Mouse (Mus musculus): Measurements from ENCODE around the gene Mtpn. TPM values are rescaled to one million over a fixed set of nuclear protein-coding genes. Genes with fewer than 3 reads are reported as not detected.
A peak's percentile ranks its signal among the peaks of the same experiment; 100 is the strongest.

The Mtpn gene
- total and polyA plus RNA-seq, 3 experiments = 59.7 to 121 (median 119) TPM

DNA sequence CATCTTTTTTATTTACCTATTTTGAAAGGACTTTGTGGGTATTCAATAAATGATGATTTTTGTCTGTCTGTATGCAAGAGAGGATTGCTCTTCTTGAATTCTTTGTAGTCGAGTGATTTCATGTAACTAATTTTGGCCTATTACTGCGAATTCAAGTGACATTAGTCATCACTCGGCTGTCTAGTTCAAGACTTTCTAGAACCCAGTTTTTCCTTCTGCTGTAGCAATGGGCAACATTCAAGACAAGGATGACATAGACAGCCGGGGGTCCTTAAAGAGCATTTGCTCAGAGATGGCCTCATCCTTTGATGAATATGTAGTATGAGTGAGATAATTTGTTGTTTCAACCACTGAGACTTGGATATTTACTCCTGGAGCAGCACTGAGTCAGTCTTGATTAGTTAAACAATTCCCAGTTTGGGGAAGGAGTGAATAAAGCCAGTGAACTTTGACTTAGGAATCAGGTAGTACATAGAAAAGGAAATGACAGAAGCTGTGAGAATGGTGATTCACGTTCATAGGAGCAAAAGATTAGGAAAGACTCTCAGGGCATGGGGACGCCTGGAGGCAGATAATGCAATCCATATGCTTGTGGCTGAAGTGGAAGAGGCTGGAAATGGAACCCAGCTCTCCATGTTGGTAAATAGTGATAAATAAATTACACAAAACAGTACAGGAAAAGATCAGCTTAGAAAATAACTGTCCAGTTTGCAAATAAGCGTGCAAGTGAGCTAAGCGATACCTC is 3.1 kb upstream of the Mtpn start:
- H3K9ac ChIP-seq (ENCODE audit: insufficient read depth, low read depth) = no peak overlapping the region
- H3K79me2 ChIP-seq (replicated peaks; ENCODE audit: control insufficient read depth, extremely low read depth, insufficient read depth, poor library complexity, severe bottlenecking) = peaks cover 16% of the 10 kb centered on the region
- no peaks in the 10 kb centered on the region for H3K27me3 ChIP-seq (replicated peaks)
- H3K36me3 ChIP-seq (replicated peaks in 1 of 2; ENCODE audit: control insufficient read depth in 1 of 2, insufficient read depth in 1 of 2, low read length in 1 of 2) = no peaks in the 10 kb centered on the region
- in situ Hi-C loops (cut with MboI; ENCODE audit: low pct_ligation_motif_present, low pct_unique_long_range_greater_than_20kb, low sequenced_read_pairs) = no loop called here
- TF ChIP-seq MAFK (IDR thresholded peaks at IDR 0.05; ENCODE audit: insufficient replicate concordance, low read length) (no peak), KAT2A (IDR thresholded peaks at IDR 0.05; ENCODE audit: insufficient replicate concordance, low read length) (no peak), CTCF (conservative IDR thresholded peaks at IDR 0.05 in 1 of 2, IDR thresholded peaks at IDR 0.05 in 1 of 2; ENCODE audit: low read depth in 2 of 2, low read length in 2 of 2) (no peak), ZNF384 (IDR thresholded peaks at IDR 0.05; ENCODE audit: low read depth, low read length) (no peak)
- H3K4me3 ChIP-seq (replicated peaks in 1 of 3; ENCODE audit: low read depth in 2 of 3, low read length in 2 of 3, poor library complexity in 1 of 3) = no peak overlapping the region
- H3K4me2 ChIP-seq (ENCODE audit: insufficient read depth, low read depth, poor library complexity, severe bottlenecking) = no peak overlapping the region
- dilution Hi-C loops (cut with MboI; ENCODE audit: extremely low pct_ligation_motif_present, extremely low pct_unique_long_range_greater_than_20kb, low sequenced_read_pairs) = no loop called here
- no peak for DNase-seq (ENCODE audit: extremely low read depth)
- peaks cover 0 to 10% of the 10 kb centered on the region in 2 experiments; a peak in 2 of 4 replicates for H3K4me1 ChIP-seq (ENCODE audit: control insufficient read depth in 1 of 2, insufficient read depth in 2 of 2)
- peaks cover 5% of the 10 kb centered on the region for H3K9me3 ChIP-seq (replicated peaks; ENCODE audit: low read length)
- no peak overlapping the region for H3K27ac ChIP-seq (ENCODE audit: insufficient read depth, low read depth)

DNA sequence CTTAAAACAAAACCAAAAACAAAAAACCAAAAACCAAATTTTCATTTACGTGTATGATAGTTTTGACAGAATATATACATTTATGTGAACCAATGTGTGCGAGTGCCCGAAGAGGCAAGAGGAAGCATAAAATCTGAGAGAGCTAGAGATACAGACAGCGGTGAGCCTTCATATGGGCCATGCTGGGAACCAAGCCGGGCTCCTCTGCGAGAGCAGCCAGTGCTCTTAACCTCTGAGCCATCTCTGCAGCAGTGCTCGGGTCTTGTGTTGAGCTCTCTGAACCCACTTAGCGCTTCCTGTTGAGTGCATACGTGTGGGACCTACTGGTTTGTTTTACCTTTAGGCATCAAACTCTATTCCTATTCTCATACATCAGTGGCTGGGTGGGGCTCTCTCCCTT is 689 bp upstream of the Mtpn start:
- TF ChIP-seq E2F4 (IDR thresholded peaks at IDR 0.05; ENCODE audit: insufficient replicate concordance, low read depth, low read length) (no peak), EP300 (IDR thresholded peaks at IDR 0.05; ENCODE audit: low read length) (no peak), MXI1 (IDR thresholded peaks at IDR 0.05; ENCODE audit: low read depth, low read length) (no peak), MEF2A (IDR thresholded peaks at IDR 0.05; ENCODE audit: borderline replicate concordance, low read depth, low read length) (no peak), CHD2 (IDR thresholded peaks at IDR 0.05; ENCODE audit: low read length) (no peak), PAX5 (IDR thresholded peaks at IDR 0.05; ENCODE audit: low read length) (no peak), SMC3 (IDR thresholded peaks at IDR 0.05; ENCODE audit: low read depth, low read length) (no peak)
- in situ Hi-C loops (cut with MboI; ENCODE audit: low pct_ligation_motif_present, low pct_unique_long_range_greater_than_20kb, low sequenced_read_pairs) (no loop called here), dilution Hi-C loops (cut with MboI; ENCODE audit: extremely low pct_ligation_motif_present, extremely low pct_unique_long_range_greater_than_20kb, low sequenced_read_pairs) (no loop called here)
- no peak for DNase-seq (ENCODE audit: extremely low read depth)
- H3K27ac ChIP-seq (ENCODE audit: insufficient read depth, low read depth) = no peak overlapping the region
- H3K9ac ChIP-seq (ENCODE audit: insufficient read depth, low read depth) = no peak overlapping the region
- H3K27me3 ChIP-seq (replicated peaks) = no peaks in the 10 kb centered on the region
- no peak overlapping the region for H3K4me3 ChIP-seq (replicated peaks in 1 of 3; ENCODE audit: low read depth in 2 of 3, low read length in 2 of 3, poor library complexity in 1 of 3)
- peaks cover 3 to 29% of the 10 kb centered on the region in 2 experiments; a peak in 3 of 4 replicates for H3K4me1 ChIP-seq (ENCODE audit: control insufficient read depth in 1 of 2, insufficient read depth in 2 of 2)
- H3K4me2 ChIP-seq (ENCODE audit: insufficient read depth, low read depth, poor library complexity, severe bottlenecking) = no peak overlapping the region
- H3K79me2 ChIP-seq (replicated peaks; ENCODE audit: control insufficient read depth, extremely low read depth, insufficient read depth, poor library complexity, severe bottlenecking) = peaks cover 33% of the 10 kb centered on the region
- no peaks in the 10 kb centered on the region for H3K9me3 ChIP-seq (replicated peaks; ENCODE audit: low read length)
- H3K36me3 ChIP-seq (replicated peaks in 1 of 2; ENCODE audit: control insufficient read depth in 1 of 2, insufficient read depth in 1 of 2, low read length in 1 of 2) = peaks cover under 1 to 3% of the 10 kb centered on the region in 2 experiments

DNA sequence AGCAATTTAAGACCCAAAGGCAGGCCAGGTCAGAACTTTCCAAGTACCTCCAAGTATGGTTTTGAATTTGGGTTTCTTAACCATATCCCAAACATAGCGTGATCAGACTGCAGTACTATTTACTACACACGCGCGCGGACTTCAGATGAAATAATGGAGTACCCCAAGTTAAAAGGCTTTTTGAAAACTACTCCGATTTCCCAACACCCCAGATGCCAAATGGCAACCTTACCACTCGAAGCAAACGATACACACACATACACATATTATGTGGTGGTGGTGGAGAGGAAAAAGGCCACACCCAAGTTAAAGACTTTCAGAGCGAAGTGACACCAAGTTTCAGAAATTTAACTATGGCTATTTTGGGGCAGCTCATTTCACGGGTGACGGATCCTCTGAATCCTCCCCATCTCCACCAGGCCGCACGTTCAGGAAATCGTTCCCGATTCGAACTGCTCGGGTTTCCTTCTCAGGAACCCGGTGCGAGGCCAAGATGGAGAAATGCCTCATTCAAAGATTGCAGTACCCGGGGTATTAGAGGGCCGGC is 858 bp downstream of the Mtpn start:
- dilution Hi-C loops (cut with MboI; ENCODE audit: extremely low pct_ligation_motif_present, extremely low pct_unique_long_range_greater_than_20kb, low sequenced_read_pairs) = no loop called here
- Histone ChIP-seq H3K4me3 (replicated peaks in 1 of 3; ENCODE audit: low read depth in 2 of 3, low read length in 2 of 3, poor library complexity in 1 of 3) (peak overlapping the region; percentile 85 to 98 (median 86)), H3K36me3 (replicated peaks in 1 of 2; ENCODE audit: control insufficient read depth in 1 of 2, insufficient read depth in 1 of 2, low read length in 1 of 2) (peaks cover 3 to 7% of the 10 kb centered on the region in 2 experiments), H3K79me2 (replicated peaks; ENCODE audit: control insufficient read depth, extremely low read depth, insufficient read depth, poor library complexity, severe bottlenecking) (peaks cover 42% of the 10 kb centered on the region), H3K27me3 (replicated peaks) (no peaks in the 10 kb centered on the region), H3K4me1 (ENCODE audit: control insufficient read depth in 1 of 2, insufficient read depth in 2 of 2) (peaks cover 3 to 26% of the 10 kb centered on the region in 2 experiments; a peak in 3 of 4 replicates), H3K27ac (ENCODE audit: insufficient read depth, low read depth) (peak overlapping the region; percentile 87), H3K9me3 (replicated peaks; ENCODE audit: low read length) (no peaks in the 10 kb centered on the region), H3K4me2 (ENCODE audit: insufficient read depth, low read depth, poor library complexity, severe bottlenecking) (peak overlapping the region; percentile 69; the same call in 1 of the 2 replicates), H3K9ac (ENCODE audit: insufficient read depth, low read depth) (peak overlapping the region; percentile 95)
- in situ Hi-C loops (cut with MboI; ENCODE audit: low pct_ligation_motif_present, low pct_unique_long_range_greater_than_20kb, low sequenced_read_pairs) = no loop called here
- TF ChIP-seq BHLHE40 (IDR thresholded peaks at IDR 0.05; ENCODE audit: low read depth, low read length) = peak; percentile 69
- TF ChIP-seq CHD2 (IDR thresholded peaks at IDR 0.05; ENCODE audit: low read length) = no peak
- DNase-seq (ENCODE audit: extremely low read depth) = peak; percentile 46

Measured in CH12.LX (cell line).